Mouse (Mus musculus): ENCODE results near the gene Ctps2. TPM values are rescaled to one million over a fixed set of nuclear protein-coding genes. Genes with fewer than 3 reads are reported as not detected.

The Ctps2 gene
- polyA plus RNA-seq, 1 experiment from 2014 or later: 97.3 TPM

- no peaks in the 10 kb centered on the region for H3K9me3 ChIP-seq (ENCODE audit: control insufficient read depth, low read length)
- no peak overlapping the region for H3K4me2 ChIP-seq (ENCODE audit: low read depth, low read length)
- no peaks in the 10 kb centered on the region for H3K27me3 ChIP-seq (ENCODE audit: control insufficient read depth, insufficient read depth, low read depth, low read length)
- H3K4me1 ChIP-seq (replicated peaks; ENCODE audit: control insufficient read depth, insufficient read depth, low read length): no peaks in the 10 kb centered on the region
- ATAC-seq (ENCODE audit: low read depth): 0 out of 2 replicates have a peak, but pooled peaks have one; percentile 31
- H3K9ac ChIP-seq (ENCODE audit: low read length): no peak overlapping the region
- no peak overlapping the region for H3K27ac ChIP-seq (ENCODE audit: low read length)
- 26% methylated on average over 4 of the region's 4 CpGs for WGBS
- H3K4me3 ChIP-seq (ENCODE audit: low read length): no peak overlapping the region
- no peaks in the 10 kb centered on the region for H3K36me3 ChIP-seq (ENCODE audit: control insufficient read depth, insufficient read depth, low read length)
These were observed 62.8 kb downstream of the Ctps2 start for GRCm38 (mm10) chrX:162963840-162964239.

- no peak within 1 kb of the TSS for H3K9ac ChIP-seq (ENCODE audit: low read length)
- H3K4me2 ChIP-seq (ENCODE audit: low read depth, low read length): no peak within 1 kb of the TSS
- no peaks in the 10 kb centered on the region for H3K9me3 ChIP-seq (ENCODE audit: control insufficient read depth, low read length)
- no peaks in the 10 kb centered on the region for H3K27me3 ChIP-seq (ENCODE audit: control insufficient read depth, insufficient read depth, low read depth, low read length)
- WGBS: 24% methylated on average over 3 of the region's 3 CpGs
- H3K36me3 ChIP-seq (ENCODE audit: control insufficient read depth, insufficient read depth, low read length): no peaks in the 10 kb centered on the region
- no peak within 1 kb of the TSS for H3K27ac ChIP-seq (ENCODE audit: low read length)
- no peaks in the 10 kb centered on the region for H3K4me1 ChIP-seq (replicated peaks; ENCODE audit: control insufficient read depth, insufficient read depth, low read length)
- 0 out of 2 replicates have a peak, but pooled peaks have one; percentile 31 for ATAC-seq (ENCODE audit: low read depth)
- no peak within 1 kb of the TSS for H3K4me3 ChIP-seq (ENCODE audit: low read length)
These were observed 63.3 kb downstream of the Ctps2 start, which contains the start of gene S100g for GRCm38 (mm10) chrX:162964383-162964782. S100g (minus strand) TSS chrX:162964599.

- Histone ChIP-seq H3K9ac (ENCODE audit: low read length) (no peak overlapping the region), H3K4me2 (ENCODE audit: low read depth, low read length) (no peak overlapping the region), H3K36me3 (ENCODE audit: control insufficient read depth, insufficient read depth, low read length) (no peaks in the 10 kb centered on the region), H3K27me3 (ENCODE audit: control insufficient read depth, insufficient read depth, low read depth, low read length) (no peaks in the 10 kb centered on the region; the same call in 1 of the 2 replicates), H3K4me1 (replicated peaks; ENCODE audit: control insufficient read depth, insufficient read depth, low read length) (no peaks in the 10 kb centered on the region), H3K9me3 (ENCODE audit: control insufficient read depth, low read length) (no peaks in the 10 kb centered on the region), H3K4me3 (ENCODE audit: low read length) (no peak overlapping the region), H3K27ac (ENCODE audit: low read length) (no peak overlapping the region)
- ATAC-seq (ENCODE audit: low read depth): no peak
- WGBS: 58% methylated on average over 8 of the region's 8 CpGs
These were observed 66.4 kb downstream of the Ctps2 start for GRCm38 (mm10) chrX:162967456-162967855.

GRCm38 (mm10) chrX:162976194-162976593, 75.2 kb downstream of the Ctps2 start:
- H3K9ac ChIP-seq (ENCODE audit: low read length): no peak overlapping the region
- no peaks in the 10 kb centered on the region for H3K36me3 ChIP-seq (ENCODE audit: control insufficient read depth, insufficient read depth, low read length)
- no peak overlapping the region for H3K27ac ChIP-seq (ENCODE audit: low read length)
- H3K9me3 ChIP-seq (ENCODE audit: control insufficient read depth, low read length): no peaks in the 10 kb centered on the region
- ATAC-seq (ENCODE audit: low read depth): no peak
- H3K4me1 ChIP-seq (replicated peaks; ENCODE audit: control insufficient read depth, insufficient read depth, low read length): no peaks in the 10 kb centered on the region
- H3K4me3 ChIP-seq (ENCODE audit: low read length): no peak overlapping the region
- 76% methylated on average over 3 of the region's 3 CpGs for WGBS
- H3K27me3 ChIP-seq (ENCODE audit: control insufficient read depth, insufficient read depth, low read depth, low read length): no peaks in the 10 kb centered on the region; the same call in 1 of the 2 replicates
- no peak overlapping the region for H3K4me2 ChIP-seq (ENCODE audit: low read depth, low read length)

GRCm38 (mm10) chrX:162986876-162987495, 85.9 kb downstream of the Ctps2 start:
- H3K9me3 ChIP-seq (ENCODE audit: control insufficient read depth, low read length): no peaks in the 10 kb centered on the region
- no peaks in the 10 kb centered on the region for H3K36me3 ChIP-seq (ENCODE audit: control insufficient read depth, insufficient read depth, low read length)
- no peak overlapping the region for H3K4me2 ChIP-seq (ENCODE audit: low read depth, low read length)
- no peak overlapping the region for H3K9ac ChIP-seq (ENCODE audit: low read length)
- H3K4me1 ChIP-seq (replicated peaks; ENCODE audit: control insufficient read depth, insufficient read depth, low read length): no peaks in the 10 kb centered on the region
- 82% methylated on average over 10 of the region's 10 CpGs for WGBS
- no peaks in the 10 kb centered on the region for H3K27me3 ChIP-seq (ENCODE audit: control insufficient read depth, insufficient read depth, low read depth, low read length)
- ATAC-seq (ENCODE audit: low read depth): no peak
- no peak overlapping the region for H3K27ac ChIP-seq (ENCODE audit: low read length)
- H3K4me3 ChIP-seq (ENCODE audit: low read length): no peak overlapping the region

- Histone ChIP-seq H3K9ac (ENCODE audit: low read length) (no peak overlapping the region), H3K36me3 (ENCODE audit: control insufficient read depth, insufficient read depth, low read length) (no peaks in the 10 kb centered on the region), H3K4me3 (ENCODE audit: low read length) (no peak overlapping the region), H3K4me1 (replicated peaks; ENCODE audit: control insufficient read depth, insufficient read depth, low read length) (no peaks in the 10 kb centered on the region), H3K4me2 (ENCODE audit: low read depth, low read length) (no peak overlapping the region), H3K27ac (ENCODE audit: low read length) (no peak overlapping the region), H3K27me3 (ENCODE audit: control insufficient read depth, insufficient read depth, low read depth, low read length) (no peaks in the 10 kb centered on the region), H3K9me3 (ENCODE audit: control insufficient read depth, low read length) (no peaks in the 10 kb centered on the region)
- WGBS: 63% methylated on average over 4 of the region's 4 CpGs
- ATAC-seq (ENCODE audit: low read depth): no peak
These were observed 90.4 kb downstream of the Ctps2 start for GRCm38 (mm10) chrX:162991396-162991795.

GRCm38 (mm10) chrX:162992121-162992520, 91.1 kb downstream of the Ctps2 start:
- Histone ChIP-seq H3K9me3 (ENCODE audit: control insufficient read depth, low read length) (no peaks in the 10 kb centered on the region), H3K4me3 (ENCODE audit: low read length) (no peak overlapping the region), H3K4me2 (ENCODE audit: low read depth, low read length) (no peak overlapping the region), H3K9ac (ENCODE audit: low read length) (no peak overlapping the region), H3K36me3 (ENCODE audit: control insufficient read depth, insufficient read depth, low read length) (no peaks in the 10 kb centered on the region), H3K27ac (ENCODE audit: low read length) (no peak overlapping the region), H3K27me3 (ENCODE audit: control insufficient read depth, insufficient read depth, low read depth, low read length) (no peaks in the 10 kb centered on the region), H3K4me1 (replicated peaks; ENCODE audit: control insufficient read depth, insufficient read depth, low read length) (no peaks in the 10 kb centered on the region)
- 57% methylated on average over 3 of the region's 3 CpGs for whole genome bisulfite sequencing
- no peak for ATAC-seq (ENCODE audit: low read depth)

GRCm38 (mm10) chrX:163027864-163028263, 126.8 kb downstream of the Ctps2 start:
- ATAC-seq (ENCODE audit: low read depth): no peak
- Histone ChIP-seq H3K9ac (ENCODE audit: low read length) (no peak overlapping the region), H3K4me2 (ENCODE audit: low read depth, low read length) (no peak overlapping the region), H3K27me3 (ENCODE audit: control insufficient read depth, insufficient read depth, low read depth, low read length) (no peaks in the 10 kb centered on the region), H3K4me1 (replicated peaks; ENCODE audit: control insufficient read depth, insufficient read depth, low read length) (no peaks in the 10 kb centered on the region), H3K36me3 (ENCODE audit: control insufficient read depth, insufficient read depth, low read length) (peaks cover 2% of the 10 kb centered on the region; the same call in 1 of the 2 replicates), H3K27ac (ENCODE audit: low read length) (no peak overlapping the region), H3K4me3 (ENCODE audit: low read length) (no peak overlapping the region), H3K9me3 (ENCODE audit: control insufficient read depth, low read length) (no peaks in the 10 kb centered on the region)

GRCm38 (mm10) chrX:163038767-163039166, 137.7 kb downstream of the Ctps2 start:
- 62% methylated on average over 3 of the region's 3 CpGs for WGBS
- no peak overlapping the region for H3K9ac ChIP-seq (ENCODE audit: low read length)
- no peaks in the 10 kb centered on the region for H3K9me3 ChIP-seq (ENCODE audit: control insufficient read depth, low read length)
- H3K4me3 ChIP-seq (ENCODE audit: low read length): no peak overlapping the region
- no peak for ATAC-seq (ENCODE audit: low read depth)
- H3K4me2 ChIP-seq (ENCODE audit: low read depth, low read length): no peak overlapping the region
- H3K27ac ChIP-seq (ENCODE audit: low read length): no peak overlapping the region
- H3K36me3 ChIP-seq (ENCODE audit: control insufficient read depth, insufficient read depth, low read length): no peaks in the 10 kb centered on the region
- no peaks in the 10 kb centered on the region for H3K4me1 ChIP-seq (replicated peaks; ENCODE audit: control insufficient read depth, insufficient read depth, low read length)
- H3K27me3 ChIP-seq (ENCODE audit: control insufficient read depth, insufficient read depth, low read depth, low read length): no peaks in the 10 kb centered on the region
